Mouse (Mus musculus) heart, adult 11 months (tissue): ENCODE measurements around the gene Man2c1.

Source experiments
- DNase-seq: peaks from one replicate; pipeline ENCODE4 v3.0.0; 2022

Man2c1 gene

GRCm38 (mm10) chr9:57158013-57158470 is 27.6 kb downstream of the Man2c1 start, which contains the start of gene Commd4:
Gene Commd4 (minus strand): TSS chr9:57158331.
- peak; percentile 100 for DNase-seq

GRCm38 (mm10) chr9:57158506-57158905 is 28.0 kb downstream of the Man2c1 start:
- DNase-seq, result peak; percentile 82

DNA sequence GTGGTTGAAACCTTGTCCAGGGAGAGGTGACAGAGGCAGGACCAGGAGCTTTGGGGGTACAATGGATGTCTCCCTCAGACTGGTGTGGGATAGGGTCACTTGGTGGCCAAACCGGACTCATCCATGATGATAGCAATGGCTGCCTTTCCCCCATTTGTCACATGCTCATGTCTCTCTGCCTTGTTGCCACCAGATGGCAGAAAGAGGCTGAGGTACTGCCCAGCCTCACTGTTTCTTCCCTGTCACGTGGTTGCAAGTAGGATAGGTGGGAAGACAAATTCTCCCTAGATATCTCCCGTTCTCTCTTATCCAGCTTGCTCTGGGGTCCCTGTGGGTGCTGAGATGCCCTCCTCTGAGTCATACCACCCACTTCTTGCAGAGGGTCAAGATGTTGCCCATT is 32.0 kb downstream of the Man2c1 start:
- no peak for DNase-seq

GRCm38 (mm10) chr9:57163137-57163536 is 32.6 kb downstream of the Man2c1 start:
- peak; percentile 58 for DNase-seq

GRCm38 (mm10) chr9:57166173-57166572 is 35.7 kb downstream of the Man2c1 start:
- no peak for DNase-seq

GRCm38 (mm10) chr9:57168411-57168810 is 37.9 kb downstream of the Man2c1 start:
- DNase-seq, result peak; percentile 82
